Mouse (Mus musculus) small intestine, adult 2 months (tissue): ENCODE measurements at regions not wholly inside any gene's neighbourhood (a gene's known extent, or its start where the extent isn't known, plus 50 kb on each side); places are given as distances from the start of the nearest gene placed in this dataset.

Experiments used
- H3K27ac ChIP-seq: fragments of 200-500 bp; 2 replicates; pipeline ENCODE4 v1.5.1; 2012; ENCODE audit warnings: low read depth, low read length, control low read depth, inconsistent platforms; ENCODE audit not compliant: insufficient read depth
- H3K27me3 ChIP-seq: fragments of 200-500 bp; 2 replicates; pipeline ENCODE4 v1.6.1; 2012; ENCODE audit warnings: mild to moderate bottlenecking, moderate library complexity, low read length, inconsistent platforms; ENCODE audit not compliant: control insufficient read depth, insufficient read depth
- H3K36me3 ChIP-seq: fragments of 200-500 bp; 2 replicates; pipeline ENCODE4 v1.6.1; 2012; ENCODE audit warnings: mild to moderate bottlenecking, low read length, control low read depth, inconsistent platforms; ENCODE audit not compliant: control insufficient read depth, insufficient read depth
- H3K4me1 ChIP-seq: fragments of 200-500 bp; 2 replicates; pipeline ENCODE4 v1.6.1; 2012; ENCODE audit warnings: low read length, inconsistent platforms, mixed read lengths; ENCODE audit not compliant: control insufficient read depth, insufficient read depth, insufficient read length
- H3K4me3 ChIP-seq: fragments of 200-500 bp; 2 replicates; pipeline ENCODE4 v1.5.1; 2012; ENCODE audit warnings: low read depth, mild to moderate bottlenecking, control low read depth, inconsistent platforms, low read length, moderate library complexity
- CTCF ChIP-seq: fragments of 200-500 bp; IDR thresholded peaks from 2 replicates; pipeline ENCODE4 v1.5.1; 2012; ENCODE audit warnings: low read depth, mild to moderate bottlenecking, control low read depth, inconsistent platforms, low read length, moderate library complexity, mixed read lengths; ENCODE audit not compliant: insufficient replicate concordance, insufficient read length; ENCODE audit errors: extremely low read depth
- POLR2A ChIP-seq: fragments of 200-500 bp; IDR thresholded peaks from 2 replicates; pipeline ENCODE4 v1.6.1; 2012; ENCODE audit warnings: low read depth, mild to moderate bottlenecking, control low read depth, inconsistent platforms, low read length, moderate library complexity
- WGBS: fragments of 180-500 bp; shearing (Covaris S2); methylation state at CpG from one replicate; pipeline ENCODE4 v1.1.7; 2018; 5-methylcytosine and 5-hydroxymethylcytosine counted together

DNA sequence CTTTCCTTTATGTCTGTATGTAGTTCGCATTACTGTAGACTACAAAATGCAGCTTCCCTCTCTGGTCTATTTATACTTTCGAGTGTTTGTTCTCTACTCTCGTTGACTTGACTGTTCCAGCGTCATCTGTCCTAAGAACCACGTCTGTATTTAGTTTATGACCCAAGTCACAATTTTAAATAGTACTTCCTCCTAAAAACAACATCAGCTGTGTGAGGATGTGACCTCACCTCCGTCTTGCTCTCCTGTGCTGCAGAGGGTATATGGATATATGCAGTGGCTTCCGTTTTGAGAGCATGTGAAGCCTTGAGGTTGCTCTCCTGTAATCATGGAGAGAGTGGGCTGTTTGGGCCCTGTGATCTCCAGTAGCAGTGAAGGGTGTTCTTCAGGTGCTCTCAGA is 177.5 kb downstream of the Tex29 start:
- 33% methylated on average over 7 of the region's 7 CpGs for WGBS
- Histone ChIP-seq H3K27me3 (no peaks in the 10 kb centered on the region), H3K4me3 (no peak overlapping the region), H3K4me1 (no peaks in the 10 kb centered on the region), H3K36me3 (no peaks in the 10 kb centered on the region), H3K27ac (no peak overlapping the region)
- TF ChIP-seq CTCF (no peak), POLR2A (no peak)

DNA sequence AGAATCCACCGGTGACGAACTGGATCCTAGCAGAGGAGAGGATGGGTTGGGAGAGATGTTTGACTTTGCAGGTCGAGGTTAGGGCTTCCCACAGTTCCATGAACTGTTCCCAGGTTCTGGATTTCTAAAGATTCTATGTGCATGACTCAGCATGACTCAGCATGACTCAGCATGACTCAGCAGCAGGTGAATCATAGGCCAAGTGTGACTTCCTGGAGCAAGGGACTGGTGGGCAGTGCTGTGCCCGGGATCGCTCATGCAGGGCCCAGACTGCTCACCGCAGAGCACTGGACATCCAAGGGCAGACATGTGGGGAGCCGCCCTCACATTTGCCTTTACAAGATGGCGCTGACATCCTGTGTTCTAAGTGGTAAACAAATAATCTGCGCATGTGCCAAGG is 179.0 kb downstream of the Tex29 start:
- no peak overlapping the region for H3K27ac ChIP-seq
- no peak for TF ChIP-seq POLR2A
- TF ChIP-seq CTCF = no peak
- 86% methylated on average over 9 of the region's 9 CpGs for WGBS
- no peaks in the 10 kb centered on the region for H3K27me3 ChIP-seq
- H3K4me1 ChIP-seq = no peaks in the 10 kb centered on the region
- H3K4me3 ChIP-seq = no peak overlapping the region
- H3K36me3 ChIP-seq = no peaks in the 10 kb centered on the region

DNA sequence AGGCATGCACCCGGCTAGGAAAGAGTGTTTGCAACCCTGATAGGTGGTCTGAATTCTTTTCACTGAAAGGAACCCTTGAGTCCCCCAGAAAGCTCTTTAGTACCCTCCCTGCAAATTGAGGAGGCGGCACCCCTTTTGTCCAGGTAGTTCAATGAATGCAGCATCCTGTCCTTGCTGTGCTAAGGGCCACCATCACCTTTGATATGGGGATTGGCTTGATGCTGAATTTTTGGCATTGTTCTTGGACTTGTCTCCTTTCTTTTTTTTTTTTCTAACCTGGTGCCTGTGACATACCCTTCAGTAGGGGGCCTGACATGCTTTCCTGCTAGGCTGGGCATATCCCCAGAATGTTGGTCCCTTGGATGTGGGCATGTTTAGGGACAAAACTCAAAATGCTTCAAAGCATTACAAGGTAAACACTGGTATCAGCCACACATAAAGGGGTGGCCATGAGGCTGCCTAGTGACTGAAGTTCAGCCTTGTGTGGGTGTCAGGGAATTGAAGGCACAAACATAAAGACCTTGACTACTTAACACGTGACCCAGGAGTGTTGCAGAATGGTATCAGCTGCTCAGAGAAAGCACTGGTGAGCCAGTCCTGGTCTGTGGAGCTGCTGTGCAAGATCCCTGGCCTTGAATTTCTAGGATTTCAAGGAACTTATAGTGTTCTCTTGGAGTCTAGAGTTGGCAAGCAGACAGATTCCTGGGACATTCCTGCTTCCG is 183.6 kb downstream of the Tex29 start:
- Histone ChIP-seq H3K27me3 (no peaks in the 10 kb centered on the region), H3K4me1 (no peaks in the 10 kb centered on the region), H3K36me3 (no peaks in the 10 kb centered on the region), H3K27ac (no peak overlapping the region), H3K4me3 (no peak overlapping the region)
- TF ChIP-seq CTCF (no peak), POLR2A (no peak)
- 72% methylated on average over 4 of the region's 4 CpGs for WGBS

DNA sequence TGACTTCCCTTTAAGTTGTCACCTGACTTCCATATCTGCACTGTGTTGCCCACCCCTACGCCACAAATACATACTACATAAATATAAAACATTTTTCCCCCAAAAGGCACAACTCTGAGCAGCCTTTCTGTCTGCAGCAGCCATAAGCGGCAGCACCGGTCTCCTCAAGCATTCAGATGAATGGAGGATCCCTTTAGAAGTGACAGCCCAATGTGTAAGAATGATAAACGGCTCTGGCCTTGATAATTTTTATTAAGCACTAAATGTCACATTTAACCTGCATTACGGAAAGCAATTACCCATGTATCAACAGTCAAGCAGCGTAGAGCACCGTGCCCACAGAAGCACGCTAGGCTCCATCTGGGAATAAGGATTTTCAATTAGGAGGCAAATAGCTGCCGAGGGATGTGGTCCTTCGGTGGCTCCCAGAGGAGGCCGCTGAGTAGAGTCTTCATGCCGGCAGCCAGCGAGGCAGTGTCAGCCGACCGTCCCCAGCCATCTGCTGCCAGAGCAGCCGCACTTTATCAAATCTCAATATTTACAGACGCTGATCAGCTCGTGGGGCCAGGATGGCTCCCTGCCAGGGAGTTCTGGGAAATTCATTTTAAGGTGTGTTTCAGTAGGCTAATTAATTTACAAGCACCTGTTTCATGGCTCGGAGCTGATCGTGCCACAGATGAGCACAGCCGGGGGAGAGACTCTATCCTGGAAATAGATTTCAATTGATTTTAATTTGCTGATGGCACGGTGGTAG is 190.3 kb downstream of the Tex29 start:
- H3K36me3 ChIP-seq = no peaks in the 10 kb centered on the region
- H3K4me1 ChIP-seq = peaks cover 3% of the 10 kb centered on the region; the same call in 1 of the 2 replicates
- H3K27me3 ChIP-seq = 0 out of 2 replicates have a peak, but pooled peaks cover 8% of the 10 kb centered on the region
- WGBS = 17% methylated on average over 22 of the region's 22 CpGs
- H3K27ac ChIP-seq = no peak overlapping the region
- TF ChIP-seq POLR2A (no peak), CTCF (no peak)
- no peak overlapping the region for H3K4me3 ChIP-seq

DNA sequence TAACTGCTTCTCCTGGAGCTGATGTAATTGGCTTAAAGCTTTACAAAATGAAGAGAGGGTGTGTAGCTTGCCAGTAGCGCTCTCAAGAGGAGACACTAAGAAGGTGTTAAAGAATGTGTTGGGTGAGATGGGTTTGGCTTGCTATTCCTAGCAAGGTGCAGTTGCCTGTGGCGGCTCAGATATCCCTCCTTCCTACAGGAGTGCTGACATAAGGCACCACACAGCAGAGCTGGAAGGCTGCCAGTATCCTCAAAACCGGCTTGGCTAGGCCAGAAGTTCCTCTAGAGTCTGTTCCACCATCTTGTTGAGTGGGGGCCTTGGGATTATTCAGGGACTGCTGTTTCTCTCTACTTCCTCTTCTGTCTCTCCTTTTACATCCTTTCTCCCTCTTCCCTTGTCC is 191.5 kb downstream of the Tex29 start:
- Histone ChIP-seq H3K4me3 (no peak overlapping the region), H3K4me1 (peaks cover 3% of the 10 kb centered on the region; the same call in 1 of the 2 replicates), H3K27ac (no peak overlapping the region), H3K36me3 (no peaks in the 10 kb centered on the region), H3K27me3 (0 out of 2 replicates have a peak, but pooled peaks cover 8% of the 10 kb centered on the region)
- TF ChIP-seq CTCF (no peak), POLR2A (no peak)
- 18% methylated on average over 3 of the region's 3 CpGs for WGBS

DNA sequence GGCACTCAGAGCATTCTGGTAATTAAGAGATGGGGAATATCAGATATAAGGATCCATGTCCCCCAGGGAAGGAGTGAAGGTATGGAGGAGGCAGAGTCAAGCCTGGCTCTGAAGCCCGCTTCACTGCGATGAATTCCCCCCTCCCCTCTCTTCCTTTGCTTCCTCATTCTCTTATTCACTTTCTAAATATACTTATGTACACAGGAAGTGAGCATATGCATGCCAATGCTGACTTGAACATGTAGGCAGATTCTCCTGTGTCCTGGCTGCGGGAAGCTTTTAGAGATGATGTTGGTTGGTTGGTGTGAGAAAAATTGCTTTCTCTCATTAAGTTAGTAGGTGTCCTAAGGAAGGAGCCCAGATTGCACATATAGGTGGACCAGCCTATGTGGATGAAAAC is 192.1 kb downstream of the Tex29 start:
- WGBS = 73% methylated on average over 3 of the region's 3 CpGs
- H3K4me1 ChIP-seq = peaks cover 3% of the 10 kb centered on the region; the same call in 1 of the 2 replicates
- H3K36me3 ChIP-seq = no peaks in the 10 kb centered on the region
- H3K4me3 ChIP-seq = no peak overlapping the region
- TF ChIP-seq POLR2A (no peak), CTCF (no peak)
- H3K27ac ChIP-seq = no peak overlapping the region
- 0 out of 2 replicates have a peak, but pooled peaks cover 8% of the 10 kb centered on the region for H3K27me3 ChIP-seq

DNA sequence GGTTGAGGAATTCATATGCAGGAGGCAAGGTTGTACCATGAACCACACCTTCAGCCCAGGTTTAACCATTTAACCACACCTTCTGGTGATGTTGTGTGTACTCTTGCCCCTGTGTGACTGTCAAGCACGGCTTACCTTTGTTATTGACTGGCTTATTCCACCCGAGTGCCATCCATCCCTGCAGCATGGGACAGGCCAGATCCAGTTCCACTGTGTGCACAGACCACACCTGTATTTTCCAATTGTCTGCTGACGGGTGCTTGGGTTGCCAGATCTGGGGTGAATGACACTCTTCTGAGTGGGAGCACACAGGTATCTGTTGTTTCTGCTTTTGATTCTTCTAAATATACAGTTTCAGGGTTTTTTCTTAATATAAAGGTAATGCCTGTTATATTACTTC is 196.1 kb downstream of the Tex29 start:
- Histone ChIP-seq H3K36me3 (no peaks in the 10 kb centered on the region), H3K27me3 (no peaks in the 10 kb centered on the region; the same call in 1 of the 2 replicates), H3K4me1 (no peaks in the 10 kb centered on the region), H3K27ac (no peak overlapping the region), H3K4me3 (no peak overlapping the region)
- TF ChIP-seq CTCF (no peak), POLR2A (no peak)
- WGBS = 39% methylated on average over 3 of the region's 3 CpGs
